Mouse (Mus musculus): ENCODE measurements at regions not wholly inside any gene's neighbourhood (a gene's known extent, or its start where the extent isn't known, plus 50 kb on each side); places are given as distances from the start of the nearest gene placed in this dataset.

DNA sequence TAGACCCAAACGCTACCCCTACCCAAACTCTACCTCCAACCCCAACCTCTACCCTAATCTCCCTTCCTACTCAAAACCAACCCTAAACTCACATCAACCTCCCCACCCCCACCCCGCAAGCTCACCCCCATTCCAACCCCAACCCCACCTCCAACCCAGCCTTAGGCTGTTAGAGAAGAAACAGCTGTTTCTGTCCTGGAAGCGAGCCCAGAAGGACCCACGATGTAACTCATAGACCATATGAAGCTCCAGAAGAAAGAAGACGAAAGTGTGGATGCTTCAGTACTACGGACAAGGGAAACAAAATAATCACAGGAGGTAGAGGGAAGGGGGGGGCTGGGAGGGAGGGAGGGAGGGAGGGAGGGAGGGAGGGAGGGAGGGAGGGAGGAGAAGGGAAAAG lies 58.4 kb downstream of the Sox11 start:
- no peak for DNase-seq

DNA sequence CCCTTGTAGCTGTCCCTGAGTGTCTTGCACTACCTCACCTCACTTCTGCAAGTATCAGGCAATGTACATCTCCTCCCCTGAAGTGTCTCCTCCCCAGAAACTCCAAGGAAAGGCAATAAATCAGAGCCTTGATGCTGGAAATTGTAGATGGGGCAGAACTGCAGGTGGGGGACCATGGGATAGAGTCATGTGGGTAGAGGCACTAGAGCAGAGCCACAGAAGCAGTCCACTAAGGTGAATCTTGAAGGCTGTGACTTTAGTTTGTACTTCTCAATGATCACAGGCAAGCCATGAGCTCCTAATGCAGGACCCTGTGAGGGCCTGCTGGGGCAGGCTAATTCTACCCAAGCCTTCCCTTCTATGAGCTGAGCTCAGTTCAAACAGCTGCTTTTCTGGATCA lies 80.4 kb downstream of the Sox11 start:
- DNase-seq: no peak

DNA sequence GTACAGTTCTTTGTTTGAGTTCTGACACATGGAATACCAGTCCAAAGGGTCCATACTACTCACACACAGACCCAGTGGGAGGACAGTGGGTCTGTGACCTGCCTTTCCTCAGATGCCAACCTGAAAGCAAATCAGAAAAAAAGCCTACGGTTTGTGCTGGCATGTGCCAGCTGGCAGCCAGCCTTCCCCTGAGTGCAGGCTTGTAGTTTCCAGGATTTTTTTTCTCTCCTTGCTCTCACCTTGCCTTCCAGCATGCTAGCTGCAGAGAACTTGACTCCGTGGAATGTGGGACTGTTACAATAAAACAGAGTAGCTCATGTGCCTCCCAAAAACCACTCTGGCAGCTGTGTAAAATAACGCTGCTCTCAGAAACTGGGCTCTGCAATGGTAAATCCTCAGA lies 88.2 kb downstream of the Sox11 start:
- no peak for DNase-seq

DNA sequence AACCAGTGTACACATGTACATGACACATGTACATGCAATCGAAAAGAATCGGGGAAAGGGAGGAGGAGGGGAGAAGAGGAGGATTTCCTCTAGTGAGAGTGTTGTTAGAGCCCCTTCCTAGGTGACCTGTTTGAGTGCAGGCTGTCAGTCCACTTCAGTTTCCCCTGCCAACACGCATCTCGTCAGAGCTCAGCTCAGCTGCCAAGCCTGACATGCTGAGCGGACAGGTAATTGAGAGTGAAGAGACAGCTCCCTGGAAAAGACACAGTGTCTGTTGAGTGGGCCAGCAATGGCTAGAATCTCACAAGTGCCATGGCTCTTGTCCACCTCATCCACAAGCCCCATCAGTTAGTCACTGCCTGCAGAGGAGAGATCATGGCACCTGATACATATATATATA lies 90.9 kb downstream of the Sox11 start:
- DNase-seq: no peak

DNA sequence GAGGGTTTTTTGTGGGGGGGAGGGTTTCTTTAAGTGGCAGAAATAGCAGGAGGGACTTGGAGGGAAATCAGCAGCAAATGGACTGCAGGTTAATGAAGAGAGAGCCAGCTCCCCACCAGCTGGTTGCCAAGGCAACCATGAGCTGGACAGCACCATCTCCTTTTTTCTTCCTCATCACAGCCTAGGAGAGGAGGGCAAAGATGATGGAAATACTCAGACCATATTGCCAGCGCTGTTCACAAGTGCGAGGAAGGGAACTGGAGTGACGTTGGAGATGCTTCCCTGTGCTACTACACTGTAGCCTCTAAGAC lies 93.9 kb downstream of the Sox11 start:
- no peak for DNase-seq

DNA sequence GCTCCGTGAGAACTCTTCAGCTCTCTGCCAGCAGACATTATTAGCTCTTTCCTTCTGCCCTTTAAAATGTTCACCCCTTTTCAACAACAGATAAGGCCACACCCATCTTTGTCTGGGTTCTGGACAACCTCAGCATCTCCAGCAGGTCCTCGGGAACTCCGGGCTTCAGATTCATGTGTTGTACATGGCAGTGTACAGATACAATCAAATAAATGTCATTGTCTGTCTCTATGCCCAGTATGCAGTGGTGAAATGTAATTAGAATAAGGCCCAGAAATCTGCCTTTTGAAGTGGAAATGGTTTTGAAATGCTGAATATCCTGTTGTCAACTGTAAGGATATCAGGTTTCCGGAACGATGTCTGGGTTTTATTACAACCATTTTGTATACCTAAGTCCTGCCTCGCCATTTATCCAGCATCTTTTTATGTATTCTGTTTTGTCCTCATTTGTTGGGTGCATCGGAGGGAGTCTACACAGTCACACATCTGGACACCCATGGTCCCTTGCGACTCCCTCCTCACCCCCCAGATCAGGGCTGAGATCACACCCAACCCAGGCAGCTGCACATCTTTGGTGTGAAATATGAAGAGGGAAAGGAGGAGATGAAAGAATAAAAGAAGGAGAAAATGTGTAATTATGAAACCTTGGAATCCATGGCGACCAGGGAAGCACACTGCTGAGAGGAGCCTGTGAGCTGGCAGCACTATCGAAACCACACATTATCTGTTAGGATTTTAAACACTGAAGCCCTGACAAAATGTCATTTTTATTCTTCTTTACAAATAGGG lies 94.4 kb downstream of the Sox11 start:
- DNase-seq: no peak

DNA sequence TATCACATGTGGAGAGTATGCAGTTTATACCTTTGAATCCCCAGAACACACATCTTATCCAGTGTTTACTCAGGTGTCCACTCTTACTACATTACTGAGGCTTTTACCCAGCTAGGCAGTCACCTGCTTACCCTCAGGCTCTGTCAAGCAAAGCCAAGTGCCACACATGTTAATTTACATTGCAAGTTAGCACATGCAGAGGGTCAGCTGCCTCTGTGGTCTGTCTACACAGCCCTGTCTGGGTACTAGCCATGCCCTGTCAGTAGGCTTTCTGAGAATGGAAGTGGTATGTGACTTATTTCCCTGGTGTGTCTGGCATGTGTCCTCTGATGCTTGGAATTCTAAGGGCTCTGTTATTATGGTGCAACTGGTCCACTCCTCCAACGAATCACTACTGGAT lies 106.6 kb downstream of the Sox11 start:
- no peak for DNase-seq

DNA sequence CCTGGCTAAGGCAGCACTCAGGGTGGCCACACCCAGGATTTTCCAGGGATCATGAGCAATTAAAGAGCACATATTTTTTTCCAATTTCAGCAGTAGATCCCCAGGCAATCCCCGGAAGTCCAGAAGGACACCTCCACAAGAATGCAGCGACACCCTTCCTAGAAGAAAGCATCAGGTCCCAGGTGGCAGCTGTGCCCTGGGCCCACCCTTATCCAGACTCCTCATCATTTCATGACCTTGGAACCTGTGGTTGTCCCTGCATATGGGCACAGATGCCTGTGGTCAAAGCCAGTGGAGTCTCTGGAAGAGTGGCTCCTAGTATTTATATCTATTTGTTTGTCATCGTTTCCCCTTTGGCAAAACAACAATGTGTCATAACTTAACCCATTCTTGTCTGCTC lies 120.8 kb downstream of the Sox11 start:
- no peak for DNase-seq

DNA sequence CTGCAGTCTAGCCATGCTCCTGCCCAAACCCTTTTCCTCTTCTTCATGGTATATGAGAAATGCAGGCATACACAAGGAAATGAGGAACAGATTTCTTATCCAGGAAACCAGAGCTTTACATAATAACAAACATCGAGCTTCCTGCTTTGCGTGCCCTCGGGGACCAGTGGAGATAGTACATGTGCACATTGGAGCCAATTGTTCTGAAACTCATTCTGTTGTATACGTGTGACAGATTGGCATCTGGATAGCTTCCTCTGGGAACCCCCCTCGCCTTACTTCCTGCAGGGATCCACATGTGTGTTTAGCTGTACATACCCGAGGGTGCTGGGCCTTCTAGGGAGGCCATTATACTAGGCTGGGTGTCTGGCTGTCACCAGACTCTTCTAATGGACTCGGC lies 141.2 kb downstream of the Sox11 start:
- no peak for DNase-seq

DNA sequence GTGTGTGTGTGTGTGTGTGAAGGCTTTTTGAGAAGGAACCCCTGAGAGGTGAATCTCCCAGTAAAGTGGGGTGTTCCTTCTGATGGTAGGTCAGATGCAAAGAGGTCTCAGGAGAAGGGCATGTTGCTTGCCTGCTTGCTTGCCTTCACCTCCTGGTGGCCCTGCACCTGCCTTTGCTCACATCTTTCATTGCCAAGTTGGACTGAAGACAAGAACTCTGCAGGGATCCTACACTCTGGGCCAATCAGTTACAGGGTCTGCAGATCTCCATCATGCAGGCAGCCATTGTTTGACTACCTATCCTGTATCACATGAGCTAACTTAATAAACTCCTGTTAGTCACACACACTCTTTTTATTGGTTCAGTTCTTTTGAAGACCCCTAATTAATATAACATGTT lies 148.4 kb downstream of the Sox11 start:
- DNase-seq: no peak

DNA sequence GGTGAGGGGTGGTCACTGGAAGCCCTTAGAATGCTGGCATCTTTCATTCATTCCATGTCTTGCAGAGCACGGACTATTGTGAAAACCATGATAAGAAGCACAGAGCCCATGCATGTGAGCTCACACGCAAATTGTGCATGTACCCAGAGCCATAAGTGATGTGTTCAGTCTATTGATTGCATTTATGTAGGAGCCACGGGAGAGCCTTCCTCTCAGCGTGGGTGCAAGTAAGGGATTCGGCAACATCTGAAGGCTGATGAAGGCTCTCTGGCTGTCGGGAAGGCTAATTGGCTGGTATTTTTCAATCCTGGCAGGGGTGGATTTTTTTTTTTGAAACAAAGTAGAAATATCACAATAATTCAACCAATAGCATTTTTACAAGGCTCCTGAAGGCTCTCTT lies 150.5 kb downstream of the Sox11 start:
- DNase-seq: no peak

DNA sequence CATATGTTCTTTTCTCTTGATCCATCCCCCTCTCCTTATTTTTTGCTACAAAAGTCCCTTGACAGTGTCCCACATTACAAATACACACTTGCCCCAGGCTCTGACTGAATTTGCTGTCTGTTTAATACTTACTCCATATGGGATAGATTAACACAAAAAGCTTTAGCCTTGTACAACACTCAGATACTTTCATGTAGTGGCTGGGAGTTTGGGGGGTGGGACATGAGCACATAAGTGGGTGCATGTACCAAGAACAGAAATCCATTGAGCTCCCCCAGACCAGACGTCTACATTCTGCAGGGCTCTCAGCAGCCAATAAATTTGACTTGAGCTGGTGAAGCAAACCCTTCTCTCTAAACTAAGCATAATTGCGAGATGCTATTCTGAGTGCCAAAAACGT lies 154.9 kb downstream of the Sox11 start:
- DNase-seq: no peak

DNA sequence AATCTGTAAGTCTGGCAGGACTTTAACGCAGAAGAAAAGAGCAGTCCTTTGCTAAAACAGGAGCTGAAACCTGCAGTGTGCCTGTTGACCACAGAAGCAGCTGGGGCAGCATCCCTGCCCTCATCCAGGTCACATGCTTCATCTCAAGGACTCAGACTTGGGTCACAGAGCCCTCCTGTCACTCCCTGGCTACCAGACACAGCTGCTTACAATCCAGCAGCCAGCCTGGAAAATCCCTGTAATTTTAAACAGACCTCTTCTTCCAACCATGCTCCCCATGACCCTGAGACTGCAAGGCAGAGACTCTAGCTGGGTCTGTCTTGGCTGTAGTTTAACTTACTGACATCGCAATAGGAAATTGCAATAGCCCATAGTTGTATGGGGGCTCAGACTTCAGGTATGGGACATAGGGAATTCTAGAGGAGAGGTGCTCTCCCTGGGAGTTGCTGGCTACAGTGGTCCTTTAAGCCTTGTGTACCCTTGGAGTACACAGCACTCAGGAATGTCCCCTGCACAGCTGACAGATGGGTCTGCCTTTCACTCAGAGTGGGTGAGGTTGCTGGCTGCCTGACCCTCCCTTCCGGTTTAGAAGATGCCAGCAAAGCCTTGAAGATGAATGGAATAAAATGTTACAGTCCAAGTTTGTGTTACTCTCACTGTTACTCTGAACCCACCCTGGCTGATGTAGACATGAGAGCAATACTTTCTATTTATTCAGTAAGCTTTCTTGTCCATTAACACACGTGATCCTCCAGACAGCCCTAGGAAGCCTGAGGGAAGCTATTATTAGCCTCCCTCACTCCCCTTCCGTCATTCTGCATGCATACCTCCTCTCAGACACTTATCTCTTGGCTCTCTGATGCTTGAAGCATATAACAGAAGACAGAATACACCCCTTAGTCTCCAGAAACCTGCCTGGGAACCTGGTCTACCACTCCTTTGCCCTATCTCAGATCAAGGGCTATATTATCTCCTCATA lies 159.7 kb downstream of the Sox11 start:
- DNase-seq: no peak

DNA sequence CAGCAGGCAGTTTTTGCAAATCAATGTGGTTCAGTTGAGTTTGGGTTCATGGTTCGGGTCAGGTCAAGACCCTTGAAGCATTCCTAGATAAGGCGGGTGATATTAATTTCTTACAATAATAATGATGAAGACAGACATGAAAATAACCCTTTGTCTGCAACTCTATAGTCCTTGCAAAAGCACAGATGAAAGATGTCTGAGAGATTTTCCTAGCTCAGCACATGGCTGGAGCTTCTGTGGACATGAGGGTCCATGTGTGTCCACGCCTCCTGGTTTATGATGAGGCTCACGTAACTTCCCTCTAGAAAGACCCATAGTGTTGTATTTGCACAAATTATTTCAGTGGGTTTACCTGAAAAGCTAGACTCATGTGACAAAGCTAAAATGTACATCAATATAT lies 168.8 kb downstream of the Sox11 start:
- no peak for DNase-seq

DNA sequence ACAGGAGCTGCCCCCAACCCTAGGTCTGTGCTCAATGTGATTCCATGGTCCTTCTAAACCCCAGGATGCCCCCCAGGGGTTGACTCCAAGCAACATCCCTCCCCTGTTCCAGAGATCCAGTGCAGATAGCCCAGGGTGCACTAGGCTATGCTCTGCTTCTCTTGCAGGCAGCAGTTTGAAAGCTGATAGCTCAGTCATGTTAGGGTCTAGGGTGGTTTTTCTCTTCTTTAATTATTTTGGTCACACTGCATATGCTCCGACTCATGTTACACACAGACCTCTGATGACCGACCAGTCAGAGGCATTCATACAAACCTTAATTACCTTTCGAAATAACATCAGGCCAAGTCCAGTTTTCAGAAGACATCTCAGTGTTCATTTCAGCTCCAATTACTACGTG lies 169.2 kb downstream of the Sox11 start:
- DNase-seq: no peak

DNA sequence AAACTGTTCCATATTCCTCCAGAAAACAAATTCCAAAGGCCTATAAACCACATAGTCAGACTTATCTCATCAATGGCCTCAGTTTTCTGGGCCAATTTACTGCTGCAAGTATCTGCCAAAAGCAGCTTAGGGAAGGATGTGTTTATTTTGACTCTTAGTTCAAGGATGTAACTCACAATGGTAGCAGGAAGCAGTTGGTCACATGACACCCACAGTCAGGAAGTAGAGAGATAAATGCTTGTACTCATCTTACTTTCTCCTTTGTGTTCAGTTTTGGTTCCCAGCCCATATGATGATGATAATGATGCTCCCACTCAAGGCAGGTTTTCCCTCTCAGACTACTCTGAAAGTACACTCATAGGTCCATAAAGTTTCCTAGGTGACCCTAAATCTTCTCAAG lies 170.8 kb downstream of the Sox11 start:
- DNase-seq: no peak

DNA sequence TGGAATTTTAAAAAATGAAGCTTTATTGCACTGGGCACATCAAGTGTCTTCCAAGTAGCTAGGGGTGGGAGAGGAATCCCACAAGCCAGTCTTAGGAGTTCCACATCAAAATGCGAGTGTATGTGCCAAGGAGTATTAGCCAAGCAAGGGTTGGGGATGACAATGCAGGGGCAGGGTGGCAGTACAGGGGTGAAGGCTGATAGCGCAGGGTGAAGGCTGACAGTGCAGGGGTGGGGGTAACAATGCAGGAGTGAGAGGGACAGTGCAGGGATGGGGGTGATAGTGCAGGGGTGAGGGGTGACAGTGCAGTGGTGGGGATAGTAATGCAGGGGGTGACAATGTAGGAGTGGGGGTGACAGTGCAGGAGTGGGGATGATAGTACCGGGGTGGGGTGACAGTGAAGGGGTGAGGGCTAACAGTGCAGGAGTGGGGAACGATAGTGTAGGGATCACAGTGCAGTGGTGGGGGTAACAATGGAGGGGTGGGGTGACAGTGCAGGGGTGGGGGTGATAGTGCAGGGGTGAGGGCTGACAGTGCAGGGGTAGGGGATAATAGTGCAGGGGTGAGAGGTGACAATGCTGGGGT lies 177.4 kb downstream of the Sox11 start:
- DNase-seq: no peak

DNA sequence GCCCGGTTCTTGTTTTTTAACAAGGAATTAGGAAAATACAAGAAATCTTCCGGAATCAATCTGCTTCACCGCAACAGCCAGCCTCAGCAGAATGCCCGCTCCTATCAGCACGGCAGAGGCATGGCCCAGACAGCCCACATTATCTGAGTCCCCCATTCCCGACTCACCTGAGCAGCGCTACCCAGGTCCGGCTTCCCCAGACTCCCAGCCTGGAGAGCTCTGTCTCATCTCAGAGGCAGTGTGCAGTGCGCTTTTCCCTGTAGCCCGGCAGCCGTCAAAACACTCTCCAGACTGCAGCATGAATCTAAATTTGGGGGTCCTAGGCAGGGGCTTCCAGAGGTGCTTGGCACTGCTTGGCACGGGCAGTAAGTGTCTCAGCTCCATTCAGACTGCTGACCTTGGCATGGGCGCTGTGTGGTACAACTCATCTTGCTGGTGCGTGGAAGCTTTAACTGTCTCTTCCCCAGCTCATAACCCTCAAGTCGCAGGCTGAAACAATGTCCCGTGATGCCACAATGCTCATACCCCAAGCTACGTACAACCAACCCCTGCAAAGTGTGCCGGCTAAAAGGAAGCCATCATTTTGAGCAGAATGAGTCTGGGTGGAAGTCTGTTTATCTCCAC lies 182.2 kb downstream of the Sox11 start:
- no peak for DNase-seq

DNA sequence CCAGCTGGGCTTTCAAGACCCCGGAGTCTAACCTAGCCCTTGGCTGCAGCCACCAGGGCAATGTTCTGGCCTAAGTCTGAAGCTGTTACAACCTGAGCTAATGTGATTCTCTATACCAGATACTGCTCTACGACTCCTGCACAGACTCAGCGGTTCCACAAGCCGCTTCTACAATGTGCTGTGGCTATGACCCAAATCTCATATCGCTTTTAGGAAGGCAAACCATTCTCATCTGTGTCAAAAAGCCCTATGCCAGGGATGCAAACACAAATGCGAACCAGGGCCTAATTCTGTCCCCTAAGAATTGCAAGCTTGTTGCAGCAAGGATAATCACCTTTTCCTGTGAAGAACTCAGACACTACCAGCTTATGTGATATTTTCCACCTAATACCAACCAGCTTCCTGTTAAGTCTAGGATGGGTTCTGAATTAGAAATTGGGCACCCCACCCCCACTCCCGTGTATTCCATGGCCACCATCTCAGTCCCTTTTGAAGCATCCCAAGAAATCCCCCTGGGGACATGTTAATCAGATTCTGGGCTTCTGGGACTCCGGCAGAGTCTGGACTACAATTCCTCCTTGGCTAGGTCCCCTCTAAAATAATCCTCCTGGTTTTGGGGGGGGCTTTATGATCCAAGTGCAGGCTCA lies 182.8 kb downstream of the Sox11 start:
- no peak for DNase-seq

DNA sequence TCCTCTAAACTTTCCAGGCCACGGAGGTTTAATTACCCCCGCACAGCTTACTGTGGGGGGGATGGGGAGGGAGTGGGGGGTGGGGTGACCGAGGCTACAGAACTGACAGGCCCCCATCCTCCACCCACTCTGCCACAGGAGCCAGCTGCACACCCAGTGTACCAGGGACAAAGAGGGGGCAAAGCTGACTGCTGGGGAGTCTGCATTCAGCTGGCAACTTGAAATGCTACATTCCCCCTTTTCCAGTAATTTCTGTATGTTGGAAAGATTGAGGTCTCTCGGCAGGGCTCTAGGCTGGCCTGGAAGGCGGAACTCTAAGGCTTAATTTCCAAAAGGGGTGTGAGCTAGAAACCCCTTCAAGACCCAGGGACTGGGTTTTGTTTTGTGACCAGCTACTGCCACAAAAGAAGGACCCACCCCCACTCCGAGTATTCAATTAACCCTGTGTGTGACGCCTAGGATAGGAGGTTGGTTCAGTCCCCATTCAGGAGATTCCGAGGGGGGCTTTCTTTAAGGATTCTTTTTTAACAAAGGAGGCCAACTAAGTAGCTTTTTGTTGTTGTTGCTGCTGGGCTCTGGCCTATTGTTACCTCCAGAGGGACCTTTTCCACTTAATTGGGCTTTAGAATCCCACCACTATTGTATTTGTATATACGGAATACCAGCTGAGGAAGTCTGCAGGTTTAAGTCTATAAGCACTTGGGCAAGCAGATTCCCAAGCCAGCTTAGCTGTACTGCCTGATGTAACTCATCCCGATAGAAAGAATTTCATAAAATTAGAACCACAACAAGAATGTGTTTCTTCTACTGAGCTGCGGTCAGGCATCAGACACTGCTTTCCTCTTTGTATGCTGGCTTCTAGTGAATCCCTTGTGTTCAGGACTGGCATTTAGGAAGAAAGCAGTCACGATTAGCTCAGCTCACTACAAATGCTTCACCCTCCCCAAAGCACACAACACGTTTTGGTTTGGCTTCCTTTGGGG lies 191.2 kb downstream of the Sox11 start:
- no peak for DNase-seq

DNA sequence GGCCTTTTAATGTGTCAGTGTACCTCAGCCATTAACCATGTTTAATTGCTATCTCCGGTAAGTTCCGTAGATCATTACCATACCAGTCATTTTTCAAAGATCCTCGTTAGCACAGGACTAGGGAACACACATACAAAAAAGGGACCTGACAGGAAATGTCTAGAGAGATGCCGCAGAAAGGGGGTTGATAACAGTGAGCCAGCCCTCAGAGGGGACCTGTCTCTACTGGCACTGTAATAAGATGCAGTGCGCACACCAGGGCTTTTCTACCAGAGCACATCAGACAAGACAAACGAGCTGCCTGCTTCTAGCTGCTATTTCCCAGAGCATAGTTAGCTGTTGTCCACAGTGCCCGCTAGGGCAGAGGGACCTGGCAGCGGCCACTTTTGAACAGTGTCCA lies 199.1 kb downstream of the Sox11 start:
- no peak for DNase-seq

DNA sequence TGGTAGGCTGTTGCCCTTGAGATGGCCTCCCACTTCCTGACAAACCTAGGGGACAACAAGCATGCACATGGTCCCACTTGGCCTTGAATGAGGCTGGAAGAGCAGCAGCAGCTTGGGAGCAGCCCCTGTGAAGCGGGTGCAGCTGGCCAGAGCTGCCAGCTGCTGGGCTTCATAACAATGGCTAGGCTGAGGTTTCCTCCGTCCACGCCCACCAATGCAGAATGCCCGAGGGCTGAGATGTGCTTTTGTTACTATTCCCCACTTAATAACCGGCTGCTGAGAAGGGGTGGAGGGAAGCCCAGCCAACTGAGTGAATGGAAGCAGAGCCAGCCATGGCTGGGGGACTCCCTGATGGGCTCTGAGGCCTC lies 202.1 kb downstream of the Sox11 start:
- no peak for DNase-seq
